Mouse (Mus musculus): Measurements from ENCODE around the gene Rabggta. TPM values are rescaled to one million over a fixed set of nuclear protein-coding genes. Genes with fewer than 3 reads are reported as not detected.

The Rabggta gene
- total RNA-seq, 1 experiment, result 34.0 TPM

GRCm38 (mm10) chr14:55671833-55672740 lies 50.0 kb downstream of the Rabggta start, which contains the start of the genes Gmpr2 and Nedd8:
TSS of gene Gmpr2 (plus strand) at chr14:55671941.
TSS of gene Nedd8 (minus strand) at chr14:55672124.
- peaks cover 6% of the 10 kb centered on the region for H3K36me3 ChIP-seq (ENCODE audit: control insufficient read depth, insufficient read depth, low read length, poor library complexity, severe bottlenecking)
- H3K9ac ChIP-seq (ENCODE audit: insufficient read depth, low read depth, low read length, poor library complexity, severe bottlenecking), result peak within 1 kb of the TSS; percentile 93
- DNase-seq (ENCODE audit: low read depth, low spot score), result peak; percentile 97
- in situ Hi-C loops (cut with MboI; ENCODE audit: low sequenced_read_pairs in 2 of 2, unreplicated experiment in 2 of 2), result no loop called here
- H3K4me3 ChIP-seq (ENCODE audit: insufficient read depth in 1 of 2, low read depth in 1 of 2, low read length in 2 of 2, poor library complexity in 1 of 2, severe bottlenecking in 1 of 2), result peak within 1 kb of the TSS; percentile 84 to 89
- TF ChIP-seq MAFK (IDR thresholded peaks at IDR 0.05; ENCODE audit: insufficient read depth, low read depth, low read length) (0 out of 2 replicates have a peak, but pooled peaks have one; percentile 25), ZC3H11A (IDR thresholded peaks at IDR 0.05; ENCODE audit: borderline replicate concordance, low read depth, low read length) (no peak), HCFC1 (IDR thresholded peaks at IDR 0.05; ENCODE audit: borderline replicate concordance, insufficient read depth, low read length) (peak; percentile 100), CHD2 (IDR thresholded peaks at IDR 0.05; ENCODE audit: low read depth, low read length) (peak; percentile 64)
- peak within 1 kb of the TSS; percentile 89 for H3K27ac ChIP-seq (ENCODE audit: insufficient read depth, low read depth, low read length, poor library complexity, severe bottlenecking)
- H3K4me1 ChIP-seq (ENCODE audit: control insufficient read depth in 2 of 2, insufficient read depth in 2 of 2, low read length in 2 of 2, poor library complexity in 1 of 2), result peaks cover 0 to 4% of the 10 kb centered on the region in 2 experiments; a peak in 1 of 4 replicates
- H3K9me3 ChIP-seq (ENCODE audit: control insufficient read depth, insufficient read depth, low read depth, low read length), result no peaks in the 10 kb centered on the region

GRCm38 (mm10) chr14:55671486-55671832 lies 50.6 kb downstream of the Rabggta start:
- H3K9ac ChIP-seq (ENCODE audit: insufficient read depth, low read depth, low read length, poor library complexity, severe bottlenecking), result peak overlapping the region; percentile 93
- no peaks in the 10 kb centered on the region for H3K9me3 ChIP-seq (ENCODE audit: control insufficient read depth, insufficient read depth, low read depth, low read length)
- H3K4me1 ChIP-seq (ENCODE audit: control insufficient read depth in 2 of 2, insufficient read depth in 2 of 2, low read length in 2 of 2, poor library complexity in 1 of 2), result peaks cover 0 to 4% of the 10 kb centered on the region in 2 experiments; a peak in 1 of 4 replicates
- peaks cover 2% of the 10 kb centered on the region; the same call in 1 of the 2 replicates for H3K36me3 ChIP-seq (ENCODE audit: control insufficient read depth, insufficient read depth, low read length, poor library complexity, severe bottlenecking)
- in situ Hi-C loops (cut with MboI; ENCODE audit: low sequenced_read_pairs in 2 of 2, unreplicated experiment in 2 of 2), result no loop called here
- peak overlapping the region; percentile 89 for H3K27ac ChIP-seq (ENCODE audit: insufficient read depth, low read depth, low read length, poor library complexity, severe bottlenecking)
- no peak for TF ChIP-seq ZNF384 (IDR thresholded peaks at IDR 0.05; ENCODE audit: low read depth, low read length)
- TF ChIP-seq ZC3H11A (IDR thresholded peaks at IDR 0.05; ENCODE audit: borderline replicate concordance, low read depth, low read length), result no peak
- no peak for TF ChIP-seq CHD2 (IDR thresholded peaks at IDR 0.05; ENCODE audit: low read depth, low read length)
- TF ChIP-seq MAFK (IDR thresholded peaks at IDR 0.05; ENCODE audit: insufficient read depth, low read depth, low read length), result no peak
- TF ChIP-seq HCFC1 (IDR thresholded peaks at IDR 0.05; ENCODE audit: borderline replicate concordance, insufficient read depth, low read length), result no peak
- peak overlapping the region; percentile 84 to 89 for H3K4me3 ChIP-seq (ENCODE audit: insufficient read depth in 1 of 2, low read depth in 1 of 2, low read length in 2 of 2, poor library complexity in 1 of 2, severe bottlenecking in 1 of 2)
- peak; percentile 21 for DNase-seq (ENCODE audit: low read depth, low spot score)

Other genes with a start within 250 kb of the Rabggta start
- gene Dhrs4, start 243.5 kb downstream of the Rabggta start, total RNA-seq (2012; rRNA removed), result 14.6 and 14.9 TPM in 2 replicates
- gene Carmil3, start 231.6 kb downstream of the Rabggta start, total RNA-seq (2012; rRNA removed), result 0.58 and 1.1 TPM in 2 replicates
- gene Cpne6, start 211.8 kb downstream of the Rabggta start, total RNA-seq (2012; rRNA removed), result 0.21 TPM in 1 of 2 replicates, not detected in the other
- not detected in 2 replicates for gene Nrl, start 197.3 kb downstream of the Rabggta start, total RNA-seq (2012; rRNA removed)
- gene Pck2, start 182.0 kb downstream of the Rabggta start, total RNA-seq (2012; rRNA removed), result 28.5 and 108 TPM in 2 replicates
- 17.5 and 28.8 TPM in 2 replicates for gene Dcaf11, start 162.3 kb downstream of the Rabggta start, total RNA-seq (2012; rRNA removed)
- not detected in 2 replicates for gene A730061H03Rik, start 161.9 kb downstream of the Rabggta start, total RNA-seq (2012; rRNA removed)
- 0.71 and 1.6 TPM in 2 replicates for gene Fitm1, start 146.6 kb downstream of the Rabggta start, total RNA-seq (2012; rRNA removed)
- 32.8 and 59.5 TPM in 2 replicates for gene Psme1, start 144.1 kb downstream of the Rabggta start, total RNA-seq (2012; rRNA removed)
- 4.9 and 9.2 TPM in 2 replicates for gene Emc9, start 137.0 kb downstream of the Rabggta start, total RNA-seq (2012; rRNA removed)
- gene Psme2, start 131.2 kb downstream of the Rabggta start, total RNA-seq (2012; rRNA removed), result 44.0 and 74.3 TPM in 2 replicates
- 13.1 and 33.7 TPM in 2 replicates for gene Rnf31, start 130.6 kb downstream of the Rabggta start, total RNA-seq (2012; rRNA removed)
- gene Irf9, start 118.7 kb downstream of the Rabggta start, total RNA-seq (2012; rRNA removed), result 5.8 and 17.5 TPM in 2 replicates
- 5.8 and 11.8 TPM in 2 replicates for gene Rec8, start 104.2 kb downstream of the Rabggta start, total RNA-seq (2012; rRNA removed)
- 62.9 and 111 TPM in 2 replicates for gene Ipo4, start 86.3 kb downstream of the Rabggta start, total RNA-seq (2012; rRNA removed)
- not detected in 2 replicates for gene Gm49378, start 84.4 kb downstream of the Rabggta start, total RNA-seq (2012; rRNA removed)
- 41.1 and 76.1 TPM in 2 replicates for gene Tm9sf1, start 78.5 kb downstream of the Rabggta start, total RNA-seq (2012; rRNA removed)
- not detected in 2 replicates for gene Tssk4, start 72.1 kb downstream of the Rabggta start, total RNA-seq (2012; rRNA removed)
- gene Mdp1, start 61.8 kb downstream of the Rabggta start, total RNA-seq (2012; rRNA removed), result 13.0 and 16.5 TPM in 2 replicates
- 15.3 and 18.2 TPM in 2 replicates for gene Gmpr2, start 50.3 kb downstream of the Rabggta start, total RNA-seq (2012; rRNA removed)
- 187 and 253 TPM in 2 replicates for gene Nedd8, start 50.1 kb downstream of the Rabggta start, total RNA-seq (2012; rRNA removed)
- 26.1 and 60.9 TPM in 2 replicates for gene Tinf2, start 40.4 kb downstream of the Rabggta start, total RNA-seq (2012; rRNA removed)
- gene Tgm1, start 8.3 kb downstream of the Rabggta start, total RNA-seq (2012; rRNA removed), result 13.4 and 31.6 TPM in 2 replicates
- 9.6 and 18.0 TPM in 2 replicates for gene Dhrs1, start 23.4 kb upstream of the Rabggta start, total RNA-seq (2012; rRNA removed)
- 30.0 and 38.3 TPM in 2 replicates for gene Nop9, start 23.4 kb upstream of the Rabggta start, total RNA-seq (2012; rRNA removed)
- 2.2 and 4.1 TPM in 2 replicates for gene Cideb, start 36.2 kb upstream of the Rabggta start, total RNA-seq (2012; rRNA removed)
- 1.5 and 7.1 TPM in 2 replicates for gene Ltb4r2, start 39.2 kb upstream of the Rabggta start, total RNA-seq (2012; rRNA removed)
- gene Ltb4r1, start 43.7 kb upstream of the Rabggta start, total RNA-seq (2012; rRNA removed), result 0.67 and 2.1 TPM in 2 replicates
- 0.27 and 0.32 TPM in 2 replicates for gene Adcy4, start 61.8 kb upstream of the Rabggta start, total RNA-seq (2012; rRNA removed)
- 9.0 and 17.8 TPM in 2 replicates for gene Ripk3, start 66.6 kb upstream of the Rabggta start, total RNA-seq (2012; rRNA removed)
- gene Nfatc4, start 100.9 kb upstream of the Rabggta start, total RNA-seq (2012; rRNA removed), result 6.4 and 25.4 TPM in 2 replicates
- gene Nynrin, start 131.7 kb upstream of the Rabggta start, total RNA-seq (2012; rRNA removed), result 7.1 and 10.4 TPM in 2 replicates
- 0.04 and 0.11 TPM in 2 replicates for gene Cbln3, start 162.1 kb upstream of the Rabggta start, total RNA-seq (2012; rRNA removed)
- 7.2 and 15.8 TPM in 2 replicates for gene Khnyn, start 162.7 kb upstream of the Rabggta start, total RNA-seq (2012; rRNA removed)
- gene Sdr39u1, start 178.0 kb upstream of the Rabggta start, total RNA-seq (2012; rRNA removed), result 8.2 and 11.1 TPM in 2 replicates
- not detected in 2 replicates for gene Cma1, start 222.4 kb upstream of the Rabggta start, total RNA-seq (2012; rRNA removed)
- not detected in 2 replicates for gene Cma2, start 228.7 kb upstream of the Rabggta start, total RNA-seq (2012; rRNA removed)

All from ES-E14 (cell line).